Mouse (Mus musculus) MEL (cell line): ENCODE measurements around the gene Prr22.

Source experiments
- CHD1 ChIP-seq: IDR thresholded peaks from 2 replicates; pipeline ENCODE4 v1.6.1; 2012; ENCODE audit warnings: low read depth, mild to moderate bottlenecking, inconsistent platforms, low read length, improper control_type of control experiment
- CTCF ChIP-seq, 3 experiments: IDR thresholded peaks in 2 of 3; conservative IDR thresholded peaks in 1 of 3; 2 replicates each; pipeline ENCODE4 v1.5.1; 2011 to 2012; ENCODE audit warnings: low read length in 3 of 3, low read depth in 2 of 3, mild to moderate bottlenecking in 2 of 3, improper control_type of control experiment in 1 of 3, inconsistent platforms in 1 of 3, mixed read lengths in 1 of 3, moderate library complexity in 1 of 3; ENCODE audit not compliant: control insufficient read depth in 1 of 3, insufficient read depth in 1 of 3, poor library complexity in 1 of 3, severe bottlenecking in 1 of 3
- GATA1 ChIP-seq: IDR thresholded peaks from 2 replicates; pipeline ENCODE4 v1.6.1; 2011; ENCODE audit warnings: low read depth, low read length, improper control_type of control experiment
- JUND ChIP-seq: IDR thresholded peaks from 2 replicates; pipeline ENCODE4 v1.6.1; 2011; ENCODE audit warnings: low read depth, mild to moderate bottlenecking, improper control_type of control experiment, low read length
- MAFK ChIP-seq: IDR thresholded peaks from 2 replicates; pipeline ENCODE4 v1.6.1; 2011; ENCODE audit warnings: low read depth, mild to moderate bottlenecking, low read length, improper control_type of control experiment, borderline replicate concordance
- MXI1 ChIP-seq: IDR thresholded peaks from 2 replicates; pipeline ENCODE4 v1.6.1; 2011; ENCODE audit warnings: mild to moderate bottlenecking, low read depth, low read length, improper control_type of control experiment
- MYC ChIP-seq: IDR thresholded peaks from 2 replicates; pipeline ENCODE4 v1.6.1; 2011; ENCODE audit warnings: low read depth, mild to moderate bottlenecking, low read length, improper control_type of control experiment, moderate library complexity
- NELFE ChIP-seq: IDR thresholded peaks from 2 replicates; pipeline ENCODE4 v1.6.1; 2011; ENCODE audit warnings: low read depth, low read length, improper control_type of control experiment
- POLR2A ChIP-seq, 2 experiments: IDR thresholded peaks; 2 replicates each; pipeline ENCODE4 v1.6.1; 2011 to 2012; ENCODE audit warnings: low read length in 2 of 2, mild to moderate bottlenecking in 2 of 2, control low read depth in 1 of 2, improper control_type of control experiment in 1 of 2, low read depth in 1 of 2, moderate library complexity in 1 of 2; ENCODE audit not compliant: control insufficient read depth in 1 of 2, insufficient read depth in 1 of 2, poor library complexity in 1 of 2
- POLR2AphosphoS2 ChIP-seq: IDR thresholded peaks from 2 replicates; pipeline ENCODE4 v1.6.1; 2011; ENCODE audit warnings: low read length, improper control_type of control experiment
- RAD21 ChIP-seq: IDR thresholded peaks from 2 replicates; pipeline ENCODE4 v1.6.1; 2011; ENCODE audit warnings: mild to moderate bottlenecking, low read depth, low read length, improper control_type of control experiment
- SIN3A ChIP-seq: IDR thresholded peaks from 2 replicates; pipeline ENCODE4 v1.6.1; 2012; ENCODE audit warnings: low read length, improper control_type of control experiment, inconsistent platforms
- USF2 ChIP-seq, 2 experiments: IDR thresholded peaks; 2 replicates each; pipeline ENCODE4 v1.6.1; 2011 to 2012; ENCODE audit warnings: improper control_type of control experiment in 2 of 2, low read length in 2 of 2, borderline replicate concordance in 1 of 2, inconsistent platforms in 1 of 2, low read depth in 1 of 2, mild to moderate bottlenecking in 1 of 2; ENCODE audit not compliant: insufficient read depth in 1 of 2
- ZNF384 ChIP-seq: IDR thresholded peaks from 2 replicates; pipeline ENCODE4 v1.6.1; 2012; ENCODE audit warnings: low read depth, mild to moderate bottlenecking, inconsistent platforms, low read length, improper control_type of control experiment

DNA sequence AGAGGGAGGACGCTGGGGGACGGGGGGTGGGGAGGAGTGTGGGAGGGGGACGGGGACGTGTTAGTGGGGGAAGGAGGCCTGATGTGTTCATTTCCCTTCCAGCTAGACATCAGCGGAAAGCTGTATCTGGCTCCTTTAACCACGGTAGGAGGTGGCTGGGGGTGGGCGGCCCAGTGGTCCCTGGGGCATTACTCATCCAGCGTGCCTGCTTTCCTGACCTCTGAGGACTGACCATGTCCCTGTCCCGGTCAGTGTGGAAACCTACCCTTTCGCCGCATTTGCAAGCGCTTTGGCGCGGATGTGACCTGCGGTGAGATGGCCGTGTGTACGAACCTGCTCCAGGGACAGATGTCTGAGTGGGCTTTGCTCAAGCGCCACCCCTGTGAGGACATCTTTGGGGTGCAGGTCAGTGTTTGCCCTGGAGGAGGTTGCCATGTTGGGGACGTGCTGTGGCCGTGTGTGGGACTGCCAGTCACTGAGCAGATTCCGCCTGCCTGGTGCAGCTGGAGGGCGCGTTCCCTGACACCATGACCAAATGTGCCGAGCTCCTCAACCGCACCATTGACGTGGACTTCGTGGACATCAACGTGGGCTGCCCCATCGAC is 2.4 kb upstream of the Prr22 start:
- TF ChIP-seq POLR2A (IDR thresholded peaks at IDR 0.05; ENCODE audit: control insufficient read depth in 1 of 2, insufficient read depth in 1 of 2, low read depth in 1 of 2, low read length in 2 of 2, poor library complexity in 1 of 2), result no peak
- no peak for TF ChIP-seq GATA1
- TF ChIP-seq ZNF384, result no peak
- TF ChIP-seq MAFK, result no peak
- no peak for TF ChIP-seq MYC
- TF ChIP-seq MXI1, result no peak
- no peak for TF ChIP-seq POLR2AphosphoS2
- no peak for TF ChIP-seq RAD21
- TF ChIP-seq CTCF (IDR thresholded peaks at IDR 0.05 in 2 of 3, conservative IDR thresholded peaks at IDR 0.05 in 1 of 3; ENCODE audit: control insufficient read depth in 1 of 3, insufficient read depth in 1 of 3, low read depth in 2 of 3, low read length in 3 of 3, poor library complexity in 1 of 3, severe bottlenecking in 1 of 3), result no peak
- no peak for TF ChIP-seq SIN3A
- TF ChIP-seq CHD1, result no peak
- TF ChIP-seq JUND, result no peak
- no peak for TF ChIP-seq USF2 (IDR thresholded peaks at IDR 0.05; ENCODE audit: borderline replicate concordance in 1 of 2, insufficient read depth in 1 of 2, low read depth in 1 of 2, low read length in 2 of 2)
- TF ChIP-seq NELFE, result no peak
